Mouse (Mus musculus) midbrain, embryonic 16.5 days (tissue): ENCODE measurements around the gene Olfr789. TPM values are rescaled to one million over a fixed set of nuclear protein-coding genes. Genes with fewer than 3 reads are reported as not detected.

ENCODE experiments used
- polyA plus RNA-seq: library from polyadenylated mRNA; unstranded; fragments of >200 nt; fragmentation: Nextera tagmentation; extraction: Ambion mirVana; gene quantifications from 2 replicates; pipeline ENCODE4 v1.2.1, GENCODE M21; 2015

Gene Olfr789
- polyA plus RNA-seq, 1 experiment from 2014 or later = not detected

Other genes starting within 250 kb of the Olfr789 start
- gene Olfr774, start 248.5 kb upstream of the Olfr789 start, polyA plus RNA-seq = not detected in 2 replicates
- gene Olfr775, start 236.3 kb upstream of the Olfr789 start, polyA plus RNA-seq = not detected in 2 replicates
- gene Olfr776, start 225.6 kb upstream of the Olfr789 start, polyA plus RNA-seq = not detected in 2 replicates
- not detected in 2 replicates for gene Olfr777, start 213.3 kb upstream of the Olfr789 start, polyA plus RNA-seq
- gene Olfr780, start 166.6 kb upstream of the Olfr789 start, polyA plus RNA-seq = not detected in 2 replicates
- gene Olfr781, start 155.9 kb upstream of the Olfr789 start, polyA plus RNA-seq = not detected in 2 replicates
- not detected in 2 replicates for gene Olfr782, start 135.9 kb upstream of the Olfr789 start, polyA plus RNA-seq
- gene Olfr784, start 100.7 kb upstream of the Olfr789 start, polyA plus RNA-seq = 0.16 TPM in 1 of 2 replicates, not detected in the other
- gene Olfr785, start 79.3 kb upstream of the Olfr789 start, polyA plus RNA-seq = not detected in 2 replicates
- gene Olfr786, start 57.4 kb upstream of the Olfr789 start, polyA plus RNA-seq = not detected in 2 replicates
- gene Olfr787, start 22.9 kb upstream of the Olfr789 start, polyA plus RNA-seq = not detected in 2 replicates
- not detected in 2 replicates for gene Olfr788, start 13.8 kb upstream of the Olfr789 start, polyA plus RNA-seq
- not detected in 2 replicates for gene Olfr790, start 13.7 kb downstream of the Olfr789 start, polyA plus RNA-seq
- gene Olfr791, start 37.0 kb downstream of the Olfr789 start, polyA plus RNA-seq = not detected in 2 replicates
- gene Olfr792, start 54.4 kb downstream of the Olfr789 start, polyA plus RNA-seq = not detected in 2 replicates
- not detected in 2 replicates for gene Olfr794, start 82.9 kb downstream of the Olfr789 start, polyA plus RNA-seq
- not detected in 2 replicates for gene Olfr796, start 127.8 kb downstream of the Olfr789 start, polyA plus RNA-seq
- not detected in 2 replicates for gene Olfr798, start 143.2 kb downstream of the Olfr789 start, polyA plus RNA-seq
- gene Olfr799, start 152.7 kb downstream of the Olfr789 start, polyA plus RNA-seq = not detected in 2 replicates
- gene Olfr800, start 172.9 kb downstream of the Olfr789 start, polyA plus RNA-seq = not detected in 2 replicates
- gene Olfr801, start 189.1 kb downstream of the Olfr789 start, polyA plus RNA-seq = not detected in 2 replicates
- gene Olfr802, start 203.4 kb downstream of the Olfr789 start, polyA plus RNA-seq = 0.05 TPM in 1 of 2 replicates, not detected in the other
- gene Olfr803, start 209.5 kb downstream of the Olfr789 start, polyA plus RNA-seq = not detected in 2 replicates
- not detected in 2 replicates for gene Olfr804, start 218.5 kb downstream of the Olfr789 start, polyA plus RNA-seq
- gene Olfr805, start 244.6 kb downstream of the Olfr789 start, polyA plus RNA-seq = not detected in 2 replicates